Mouse (Mus musculus) neural tube, embryonic 11.5 days (tissue): ENCODE results near the gene Med24. TPM values are rescaled to one million over a fixed set of nuclear protein-coding genes. Genes with fewer than 3 reads are reported as not detected.

ENCODE experiments used
- ATAC-seq: fragments of 200-750 bp; cut with Nextera tagmentation; 2 replicates; pipeline ENCODE4 v1.8.0; 2017; ENCODE audit warnings: moderate number of reproducible peaks, mild to moderate bottlenecking, moderate TSS enrichment, moderate library complexity; ENCODE audit not compliant: insufficient read depth, low FRiP score, low TSS enrichment
- DNase-seq: peaks from one replicate; pipeline ENCODE4 v3.0.0-alpha.2; 2015; ENCODE audit warnings: low spot score
- H3K27ac ChIP-seq: fragments of 300-500 bp; sonication (generic); 2 replicates; pipeline ENCODE4 v1.5.1; 2014; ENCODE audit warnings: low read depth, mild to moderate bottlenecking, low read length
- H3K27me3 ChIP-seq: fragments of 300-500 bp; sonication (generic); 2 replicates; pipeline ENCODE4 v1.6.1; 2014; ENCODE audit warnings: mild to moderate bottlenecking, low read length, mixed read lengths; ENCODE audit not compliant: control insufficient read depth, insufficient read depth
- H3K36me3 ChIP-seq: fragments of 300-500 bp; sonication (generic); 2 replicates; pipeline ENCODE4 v1.6.1; 2014; ENCODE audit warnings: mild to moderate bottlenecking, low read length, moderate library complexity, mixed read lengths; ENCODE audit not compliant: control insufficient read depth, insufficient read depth
- H3K4me1 ChIP-seq: fragments of 300-500 bp; sonication (generic); 2 replicates; pipeline ENCODE4 v1.6.1; 2014; ENCODE audit warnings: low read length, mixed read lengths; ENCODE audit not compliant: control insufficient read depth, insufficient read depth
- H3K4me2 ChIP-seq: fragments of 300-500 bp; sonication (generic); 2 replicates; pipeline ENCODE4 v1.6.1; 2014; ENCODE audit warnings: low read depth, mild to moderate bottlenecking, moderate library complexity
- H3K4me3 ChIP-seq: fragments of 300-500 bp; sonication (generic); 2 replicates; pipeline ENCODE4 v1.5.1; 2014; ENCODE audit warnings: low read depth, low read length
- H3K9ac ChIP-seq: fragments of 300-500 bp; sonication (generic); 2 replicates; pipeline ENCODE4 v1.6.1; 2014; ENCODE audit warnings: mild to moderate bottlenecking, low read length
- H3K9me3 ChIP-seq: fragments of 300-500 bp; sonication (generic); 2 replicates; pipeline ENCODE4 v1.6.1; 2016; ENCODE audit warnings: low read length; ENCODE audit not compliant: control insufficient read depth
- WGBS: fragments of 180-500 bp; shearing (Covaris S2); extraction: QIAGEN DNeasy Blood & Tissue Kit; methylation state at CpG from one replicate; pipeline ENCODE4 v1.1.7; 2014; 5-methylcytosine and 5-hydroxymethylcytosine counted together
- polyA plus RNA-seq: library from polyadenylated mRNA; unstranded; fragments of >200 nt; fragmentation: Nextera tagmentation; extraction: Ambion mirVana; gene quantifications from 2 replicates; pipeline ENCODE4 v1.2.1, GENCODE M21; 2014

Gene Med24
- polyA plus RNA-seq, 1 experiment from 2014 or later: 74.5 TPM

DNA sequence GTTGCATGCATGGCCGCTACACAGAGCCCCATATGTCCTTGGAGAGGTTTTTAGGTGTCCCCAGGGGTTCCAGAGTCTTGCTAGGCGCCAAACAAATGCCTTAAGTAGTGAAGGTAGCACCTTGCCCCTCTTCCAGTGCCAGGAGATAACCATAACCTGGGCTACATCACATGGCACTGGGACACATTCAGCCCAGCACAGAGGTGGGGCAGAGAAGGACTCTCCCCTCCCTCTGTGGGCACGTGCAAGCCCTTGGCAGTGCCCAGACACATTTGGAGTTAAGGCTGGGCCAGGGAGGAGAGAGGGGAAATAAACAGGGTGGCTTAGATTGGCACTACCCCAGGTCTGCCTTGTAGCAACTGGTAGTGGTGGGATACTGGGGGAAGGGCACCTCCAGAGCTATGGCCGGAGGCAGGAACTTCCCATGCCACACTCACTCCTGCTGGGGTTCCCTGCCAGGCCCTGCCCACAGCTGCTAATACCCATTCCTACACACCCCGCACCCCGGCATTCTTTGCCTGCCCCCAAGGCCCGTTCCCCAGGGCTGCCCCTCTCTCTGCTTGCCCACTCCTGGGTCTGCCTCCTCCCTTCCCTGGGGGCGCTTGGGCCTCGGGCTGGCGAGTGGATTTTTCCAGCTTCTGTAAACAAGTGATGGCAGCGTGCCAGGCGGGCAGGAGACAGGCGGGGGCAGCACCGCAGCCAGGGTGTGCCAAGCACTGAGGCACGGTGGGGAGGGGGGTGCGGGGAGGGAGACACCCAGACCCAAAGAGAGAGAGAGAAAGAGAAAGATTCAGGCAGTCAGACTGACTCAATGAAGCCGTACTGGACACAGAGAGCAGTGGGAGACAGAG lies 21.3 kb upstream of the Med24 start:
- Histone ChIP-seq H3K27ac (peak overlapping the region; percentile 77), H3K4me3 (no peak overlapping the region), H3K36me3 (no peaks in the 10 kb centered on the region), H3K4me1 (peaks cover 53% of the 10 kb centered on the region), H3K9ac (0 out of 2 replicates have a peak overlapping the region, but pooled peaks have one; percentile 7), H3K9me3 (no peaks in the 10 kb centered on the region), H3K27me3 (no peaks in the 10 kb centered on the region), H3K4me2 (no peak overlapping the region)
- ATAC-seq (peak; percentile 29; the same call in 1 of the 2 replicates), DNase-seq (no peak)
- 47% methylated on average over 17 of the region's 17 CpGs for WGBS

DNA sequence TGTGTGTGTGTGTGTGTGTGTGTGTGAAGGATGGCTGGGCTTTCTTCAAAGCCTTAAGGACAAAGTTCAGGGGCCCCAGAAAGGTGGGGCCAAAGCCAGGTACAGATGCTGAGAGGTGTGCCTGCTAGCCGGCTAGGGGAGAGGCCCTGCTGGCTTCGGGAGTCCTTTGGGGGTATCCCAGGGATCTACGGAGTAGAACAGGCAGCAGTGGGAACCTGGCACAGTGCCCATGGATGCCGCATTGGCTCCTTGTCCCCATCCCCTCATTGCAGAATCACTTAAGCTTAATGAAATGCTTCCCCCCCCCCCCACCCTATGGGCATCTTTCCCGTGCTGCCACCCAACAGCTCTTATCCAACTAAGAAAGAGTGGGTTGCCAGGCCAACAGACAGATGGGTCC lies 20.5 kb upstream of the Med24 start:
- no peaks in the 10 kb centered on the region for H3K9me3 ChIP-seq
- no peak overlapping the region for H3K4me3 ChIP-seq
- H3K4me1 ChIP-seq: peaks cover 58% of the 10 kb centered on the region
- no peak for DNase-seq
- H3K36me3 ChIP-seq: no peaks in the 10 kb centered on the region
- H3K27ac ChIP-seq: peak overlapping the region; percentile 77
- H3K27me3 ChIP-seq: no peaks in the 10 kb centered on the region
- ATAC-seq: no peak
- 47% methylated on average over 5 of the region's 5 CpGs for WGBS
- peak overlapping the region; percentile 42 for H3K9ac ChIP-seq
- no peak overlapping the region for H3K4me2 ChIP-seq

DNA sequence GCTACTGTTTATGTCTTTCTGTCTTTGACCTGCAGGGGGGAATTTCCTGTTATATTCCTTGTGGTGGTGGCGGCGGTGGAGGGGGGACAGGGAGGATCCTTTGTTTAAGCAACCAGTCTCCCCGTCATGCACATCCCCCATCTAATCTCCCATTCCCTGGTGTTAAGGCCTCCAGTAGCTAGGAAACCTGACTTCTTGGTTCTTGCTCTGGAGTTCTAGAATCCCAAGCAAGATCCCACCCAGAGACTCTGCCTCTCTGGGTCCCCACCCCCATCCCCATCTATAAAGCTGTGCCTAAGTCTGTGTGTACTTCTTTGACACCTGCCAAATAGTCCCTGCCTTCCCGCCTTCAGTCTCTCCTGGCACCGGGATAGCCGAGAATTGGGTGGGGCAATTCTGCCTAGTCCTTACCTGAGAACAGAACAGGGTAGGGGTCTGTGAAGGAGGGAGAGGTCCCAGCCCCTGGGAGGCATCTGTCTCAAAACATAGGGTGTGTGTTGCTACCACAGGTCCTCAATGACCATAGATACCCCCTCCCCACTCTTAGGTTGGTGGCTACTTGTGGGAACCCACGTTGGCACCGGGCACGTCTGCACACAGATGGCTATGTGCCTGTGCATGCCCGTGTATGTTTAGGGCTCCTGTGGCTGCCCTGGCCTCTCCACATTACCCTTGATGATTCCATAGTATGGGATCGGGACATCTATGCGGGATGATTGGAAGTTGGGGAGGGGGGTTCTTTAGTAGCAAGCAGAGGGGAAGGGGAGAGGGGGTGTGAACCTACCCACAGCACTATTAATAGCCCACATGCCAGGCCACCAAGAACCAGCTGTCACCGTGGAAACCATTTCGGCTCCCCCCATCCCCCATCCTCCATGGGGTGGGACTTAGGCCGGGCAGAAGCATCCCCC lies 19.5 kb upstream of the Med24 start:
- H3K4me1 ChIP-seq: peaks cover 67% of the 10 kb centered on the region
- 27% methylated on average over 15 of the region's 15 CpGs for WGBS
- no peaks in the 10 kb centered on the region for H3K9me3 ChIP-seq
- ATAC-seq (peak; percentile 48; the same call in 1 of the 2 replicates), DNase-seq (peak; percentile 59)
- H3K27ac ChIP-seq: peak overlapping the region; percentile 77
- no peaks in the 10 kb centered on the region for H3K27me3 ChIP-seq
- H3K36me3 ChIP-seq: no peaks in the 10 kb centered on the region
- H3K4me2 ChIP-seq: no peak overlapping the region
- H3K4me3 ChIP-seq: no peak overlapping the region
- H3K9ac ChIP-seq: peak overlapping the region; percentile 42

DNA sequence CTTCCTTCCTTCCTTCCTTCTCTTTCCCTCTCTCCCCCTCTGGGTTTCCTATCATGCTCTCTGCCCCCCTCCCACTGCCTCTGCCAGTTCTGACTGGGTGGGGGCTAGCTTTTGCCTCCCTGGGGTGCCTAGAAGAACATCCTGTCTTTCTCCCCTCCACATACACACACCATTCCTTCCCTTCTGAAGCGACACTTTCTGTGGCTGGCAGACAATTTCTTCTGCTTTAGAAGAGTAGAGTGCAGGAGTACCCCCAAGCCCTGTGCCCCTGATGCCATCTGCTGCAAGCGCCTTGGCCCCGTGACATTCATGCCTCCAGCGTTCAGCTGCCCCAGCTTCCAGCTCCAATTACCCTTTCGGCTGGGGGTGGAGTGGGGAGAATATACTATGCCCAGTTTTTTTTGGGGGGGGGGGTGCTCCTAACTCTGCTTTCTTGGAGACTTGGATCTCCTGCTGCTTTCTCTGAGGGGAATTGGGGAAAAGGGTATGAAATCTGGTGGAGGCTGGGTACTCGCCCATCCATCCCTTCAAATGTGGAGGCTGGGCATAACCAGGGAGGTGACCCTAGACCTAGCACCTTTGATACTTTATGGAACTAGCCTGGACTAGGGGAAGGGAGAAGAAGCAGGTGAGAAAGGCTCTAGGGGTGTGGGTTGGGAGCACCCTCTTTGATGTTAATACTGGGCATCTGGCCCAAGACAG lies 18.7 kb upstream of the Med24 start:
- DNase-seq (no peak), ATAC-seq (no peak)
- peaks cover 75% of the 10 kb centered on the region for H3K4me1 ChIP-seq
- peak overlapping the region; percentile 14; the same call in 1 of the 2 replicates for H3K4me2 ChIP-seq
- peak overlapping the region; percentile 83 for H3K27ac ChIP-seq
- WGBS: 29% methylated on average over 6 of the region's 6 CpGs
- H3K36me3 ChIP-seq: no peaks in the 10 kb centered on the region
- no peaks in the 10 kb centered on the region for H3K9me3 ChIP-seq
- H3K4me3 ChIP-seq: no peak overlapping the region
- peak overlapping the region; percentile 37 for H3K9ac ChIP-seq
- H3K27me3 ChIP-seq: no peaks in the 10 kb centered on the region

DNA sequence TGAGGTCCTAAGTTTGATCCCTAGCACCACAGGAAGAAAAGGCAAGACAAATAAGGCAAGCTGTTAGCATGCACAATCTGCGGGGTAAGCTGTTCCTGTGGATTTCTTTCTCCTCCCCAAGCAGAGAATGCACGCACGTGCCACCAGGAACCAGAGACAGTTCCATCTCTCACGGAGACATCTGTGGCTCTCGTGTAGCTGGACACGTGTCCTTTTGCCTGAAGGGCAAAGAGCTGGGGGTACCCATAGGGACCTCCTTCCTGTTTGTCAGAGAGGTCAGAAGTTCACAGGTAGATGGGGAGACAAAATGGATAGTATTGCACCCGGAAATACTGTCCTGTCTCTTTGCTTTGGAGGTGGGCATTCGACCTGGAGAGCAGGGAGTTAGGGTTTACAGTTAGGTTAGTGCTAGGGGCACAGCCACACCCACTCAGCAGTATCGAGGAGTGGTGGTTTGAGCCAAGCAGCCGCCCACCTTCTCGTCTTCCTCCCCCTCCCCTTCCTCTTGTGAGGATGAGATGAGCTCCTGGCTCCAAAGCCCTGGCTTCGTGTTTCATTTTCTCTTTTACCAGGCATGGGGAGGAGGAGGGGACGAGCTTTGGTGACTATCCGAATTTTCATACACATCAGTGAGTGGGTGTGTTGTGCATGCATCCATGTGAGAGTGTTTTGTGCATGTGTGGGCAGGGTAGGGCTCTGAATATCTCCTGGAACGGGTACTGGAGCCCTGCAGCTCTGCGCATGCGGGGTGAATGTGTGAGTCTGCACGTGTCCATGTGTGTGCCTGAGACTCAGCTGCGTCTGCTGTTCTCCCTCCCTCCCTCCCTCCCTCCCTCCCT lies 17.8 kb upstream of the Med24 start:
- H3K4me3 ChIP-seq: peak overlapping the region; percentile 15
- peak overlapping the region; percentile 42 for H3K9ac ChIP-seq
- H3K4me1 ChIP-seq: peaks cover 81% of the 10 kb centered on the region
- DNase-seq (peak; percentile 80), ATAC-seq (no peak)
- WGBS: 8% methylated on average over 19 of the region's 19 CpGs
- H3K36me3 ChIP-seq: no peaks in the 10 kb centered on the region
- peak overlapping the region; percentile 41 for H3K4me2 ChIP-seq
- no peaks in the 10 kb centered on the region for H3K9me3 ChIP-seq
- H3K27me3 ChIP-seq: no peaks in the 10 kb centered on the region
- peak overlapping the region; percentile 68 for H3K27ac ChIP-seq

DNA sequence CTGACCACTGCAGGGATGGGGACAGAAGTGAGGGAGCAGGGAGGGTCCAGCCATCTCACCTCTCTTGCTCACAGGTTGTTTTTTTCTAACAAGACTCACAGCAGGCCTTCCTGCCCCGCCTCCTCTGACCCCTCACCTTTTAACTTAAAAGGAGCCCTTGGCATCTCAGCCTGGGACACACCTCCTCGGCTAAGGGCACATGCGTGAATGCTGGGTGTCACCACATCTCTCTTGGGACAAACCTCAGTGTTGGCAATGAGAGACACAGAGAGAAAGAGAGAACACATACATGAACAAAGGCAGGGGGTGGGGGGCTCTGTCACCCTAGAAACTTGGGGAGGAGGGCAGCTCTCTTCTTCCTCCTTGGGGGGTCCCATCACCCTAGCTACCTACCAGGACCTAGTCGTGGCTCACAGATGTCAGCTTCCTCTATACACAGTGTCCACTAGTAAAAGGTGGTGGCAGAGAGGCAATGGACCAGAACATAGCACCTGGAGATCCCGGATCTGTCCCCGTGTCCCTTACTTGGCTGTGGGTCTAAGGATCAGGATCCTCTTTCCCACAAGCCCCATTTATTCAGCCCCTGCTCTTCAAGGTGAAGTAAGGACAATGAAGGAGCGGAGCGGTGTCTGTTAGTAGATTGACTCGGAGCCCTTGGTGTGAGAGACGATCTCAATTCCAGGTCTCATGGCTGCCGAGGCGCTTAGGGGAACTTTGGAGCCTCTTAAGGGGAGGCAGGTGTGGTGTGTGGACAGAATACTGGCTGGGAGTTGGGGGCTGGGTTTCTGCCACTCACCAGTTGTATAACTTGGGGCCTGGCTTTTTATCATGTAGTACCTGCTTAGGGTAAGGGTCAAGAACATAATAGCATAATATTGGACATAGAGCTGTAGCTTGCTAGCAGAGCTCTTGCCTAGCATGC lies 17.0 kb upstream of the Med24 start:
- H3K9ac ChIP-seq: no peak overlapping the region
- H3K4me1 ChIP-seq: peaks cover 78% of the 10 kb centered on the region
- peak overlapping the region; percentile 41; the same call in 1 of the 2 replicates for H3K4me2 ChIP-seq
- H3K4me3 ChIP-seq: no peak overlapping the region
- no peaks in the 10 kb centered on the region for H3K36me3 ChIP-seq
- H3K27ac ChIP-seq: no peak overlapping the region
- H3K9me3 ChIP-seq: no peaks in the 10 kb centered on the region
- no peaks in the 10 kb centered on the region for H3K27me3 ChIP-seq
- DNase-seq (no peak), ATAC-seq (no peak)
- 48% methylated on average over 12 of the region's 12 CpGs for WGBS

DNA sequence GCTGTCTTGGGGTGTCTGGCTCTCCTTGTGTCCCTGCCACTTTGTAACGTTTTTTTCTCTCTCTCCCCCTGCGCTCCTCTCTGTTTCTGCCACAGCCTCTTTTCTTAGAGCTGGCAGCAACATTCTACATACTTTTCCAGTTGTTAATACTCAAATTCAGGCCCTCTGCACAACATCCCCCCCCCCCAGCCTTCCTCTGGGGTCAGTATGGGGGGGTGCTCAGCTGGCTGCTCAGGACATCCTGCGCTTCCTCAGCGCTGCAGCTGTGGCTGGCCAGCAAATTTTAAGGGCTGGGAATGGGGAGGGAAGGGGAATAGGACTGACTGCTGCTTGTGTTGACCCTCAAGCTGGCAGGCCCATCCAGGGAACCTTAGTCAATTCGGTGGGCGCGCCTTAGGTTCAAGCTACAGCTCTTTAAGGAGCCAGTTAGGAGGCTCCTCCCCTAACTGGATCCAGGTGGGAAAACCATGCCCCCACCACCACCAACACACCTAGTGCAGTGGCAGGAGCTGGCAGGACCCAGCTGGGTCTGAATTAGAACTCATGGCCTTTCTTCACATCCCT lies 15.3 kb upstream of the Med24 start:
- DNase-seq: no peak
- no peaks in the 10 kb centered on the region for H3K27me3 ChIP-seq
- H3K4me3 ChIP-seq: no peak overlapping the region
- no peaks in the 10 kb centered on the region for H3K9me3 ChIP-seq
- 35% methylated on average over 7 of the region's 7 CpGs for WGBS
- H3K27ac ChIP-seq: peak overlapping the region; percentile 39; the same call in 1 of the 2 replicates
- peak overlapping the region; percentile 74 for H3K4me2 ChIP-seq
- no peak for ATAC-seq
- H3K9ac ChIP-seq: peak overlapping the region; percentile 44
- H3K36me3 ChIP-seq: no peaks in the 10 kb centered on the region
- peaks cover 76% of the 10 kb centered on the region for H3K4me1 ChIP-seq
